Mouse (Mus musculus): ENCODE results near the gene Zfp800.

- TF ChIP-seq CTCF (IDR thresholded peaks at IDR 0.05; ENCODE audit: borderline replicate concordance, control insufficient read depth, extremely low read depth, insufficient read depth, low read length, poor library complexity) (no peak), POLR2A (IDR thresholded peaks at IDR 0.05; ENCODE audit: control insufficient read depth, extremely low read depth, insufficient read depth, low read length, poor library complexity) (no peak)
Observed at GRCm38 (mm10) chr6:28385169-28385568, 12.6 kb downstream of the Zfp800 start.
